Mouse (Mus musculus) MEL (cell line): ENCODE measurements at regions not wholly inside any gene's neighbourhood (a gene's known extent, or its start where the extent isn't known, plus 50 kb on each side); places are given as distances from the start of the nearest gene placed in this dataset.

Experiments used
- CTCF ChIP-seq, 3 experiments: IDR thresholded peaks in 2 of 3; conservative IDR thresholded peaks in 1 of 3; 2 replicates each; pipeline ENCODE4 v1.5.1; 2011 to 2012; ENCODE audit warnings: low read length in 3 of 3, low read depth in 2 of 3, mild to moderate bottlenecking in 2 of 3, improper control_type of control experiment in 1 of 3, inconsistent platforms in 1 of 3, mixed read lengths in 1 of 3, moderate library complexity in 1 of 3; ENCODE audit not compliant: control insufficient read depth in 1 of 3, insufficient read depth in 1 of 3, poor library complexity in 1 of 3, severe bottlenecking in 1 of 3
- KAT2A ChIP-seq: conservative IDR thresholded peaks from 2 replicates; pipeline ENCODE4 v1.6.1; 2012; ENCODE audit warnings: low read depth, low read length, improper control_type of control experiment, inconsistent platforms
- ZC3H11A ChIP-seq: IDR thresholded peaks from 2 replicates; pipeline ENCODE4 v1.6.1; 2012; ENCODE audit warnings: low read depth, mild to moderate bottlenecking, inconsistent platforms, low read length, improper control_type of control experiment

- TF ChIP-seq ZC3H11A (no peak), KAT2A (no peak), CTCF (IDR thresholded peaks at IDR 0.05 in 2 of 3, conservative IDR thresholded peaks at IDR 0.05 in 1 of 3; ENCODE audit: control insufficient read depth in 1 of 3, insufficient read depth in 1 of 3, low read depth in 2 of 3, low read length in 3 of 3, poor library complexity in 1 of 3, severe bottlenecking in 1 of 3) (no peak)
Measured at GRCm38 (mm10) chr14:82148827-82149498, 2165.1 kb downstream of the Olfm4 start.
